Mouse (Mus musculus) spleen, postnatal 4 days (tissue): ENCODE data around the gene Gprc5c.
"Not testable (repeated sequence)": the region's sequence is repeated elsewhere in the genome, so short reads cannot be mapped to it uniquely, and the experiment has no call there.

Source experiments
- DNase-seq, 2 experiments: peaks; one replicate each; pipeline ENCODE4 v3.0.0; 2022; ENCODE audit warnings: low spot score in 2 of 2

Gprc5c gene

GRCm38 (mm10) chr11:114907567-114907966 lies 56.6 kb downstream of the Gprc5c start:
- peak; percentile 39 to 66 for DNase-seq

GRCm38 (mm10) chr11:114908086-114908485 lies 57.1 kb downstream of the Gprc5c start:
- DNase-seq: no peak

GRCm38 (mm10) chr11:114909538-114909937 lies 58.6 kb downstream of the Gprc5c start:
- not testable (repeated sequence) for DNase-seq

- peak; percentile 71 to 82 for DNase-seq
Measured at GRCm38 (mm10) chr11:114912847-114913246, 61.9 kb downstream of the Gprc5c start.

- DNase-seq: no peak
Measured at GRCm38 (mm10) chr11:114914978-114915377, 64.0 kb downstream of the Gprc5c start.

GRCm38 (mm10) chr11:114917120-114917519 lies 66.2 kb downstream of the Gprc5c start:
- no peak for DNase-seq
